Mouse (Mus musculus) urinary bladder, postnatal 36 days (tissue): Measurements from ENCODE around the gene Ehbp1.
A peak's percentile ranks its signal among the peaks of the same experiment; 100 is the strongest.

Source experiments
- DNase-seq, 2 experiments: peaks; one replicate each; pipeline ENCODE4 v3.0.0; 2022; ENCODE audit warnings: low spot score in 2 of 2, mixed read lengths in 1 of 2

The Ehbp1 gene

GRCm38 (mm10) chr11:22055908-22056307, 286.2 kb downstream of the Ehbp1 start:
- DNase-seq, result no peak

GRCm38 (mm10) chr11:22053034-22053668, 288.9 kb downstream of the Ehbp1 start:
- DNase-seq, result no peak

- DNase-seq, result peak; percentile 26 to 49
These were observed 291.2 kb downstream of the Ehbp1 start for GRCm38 (mm10) chr11:22050864-22051263.

- no peak for DNase-seq
These were observed 302.2 kb downstream of the Ehbp1 start for GRCm38 (mm10) chr11:22039854-22040426.

GRCm38 (mm10) chr11:22034564-22035105, 307.5 kb downstream of the Ehbp1 start:
- no peak for DNase-seq

DNA sequence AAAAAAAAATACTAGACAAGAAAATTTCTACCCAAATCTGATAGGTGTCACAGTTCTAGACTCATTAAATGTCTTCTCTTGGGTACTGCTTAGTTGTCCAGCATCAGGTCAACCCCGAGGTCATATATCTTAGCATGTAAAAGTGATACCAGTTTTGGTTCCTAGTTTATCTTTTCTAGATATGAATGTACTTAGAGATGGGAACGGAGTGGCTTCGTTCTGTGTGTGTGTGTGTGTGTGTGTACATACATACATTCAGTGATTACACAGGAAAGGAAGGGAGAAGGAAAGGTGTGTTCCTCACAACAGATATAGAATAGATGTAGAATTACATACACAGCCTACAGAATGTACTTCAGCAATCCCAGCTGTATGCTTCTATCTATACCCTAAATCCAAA, 308.5 kb downstream of the Ehbp1 start:
- DNase-seq, result no peak

GRCm38 (mm10) chr11:22020602-22021001, 321.5 kb downstream of the Ehbp1 start:
- DNase-seq, result no peak

DNA sequence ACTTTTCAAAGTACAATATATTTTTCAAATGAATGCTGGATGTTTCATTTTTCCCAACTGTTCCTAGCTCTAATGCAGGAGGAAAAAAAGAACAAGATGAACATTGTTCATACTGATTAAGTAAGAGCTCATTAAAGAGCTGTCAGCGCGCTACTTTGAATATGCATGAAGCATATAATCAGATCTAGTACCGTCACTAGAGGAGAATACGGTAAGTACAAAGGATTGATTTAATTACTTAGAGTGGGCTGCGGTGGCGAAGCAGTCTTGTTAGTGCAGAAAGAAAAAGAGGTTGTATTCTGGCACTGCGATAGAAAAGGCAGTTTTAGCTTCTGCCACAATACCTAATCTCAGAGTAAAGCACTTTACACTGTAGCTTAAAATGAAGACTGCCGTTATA, 324.6 kb downstream of the Ehbp1 start:
- no peak for DNase-seq

GRCm38 (mm10) chr11:22016341-22016740, 325.8 kb downstream of the Ehbp1 start:
- DNase-seq, result no peak

DNA sequence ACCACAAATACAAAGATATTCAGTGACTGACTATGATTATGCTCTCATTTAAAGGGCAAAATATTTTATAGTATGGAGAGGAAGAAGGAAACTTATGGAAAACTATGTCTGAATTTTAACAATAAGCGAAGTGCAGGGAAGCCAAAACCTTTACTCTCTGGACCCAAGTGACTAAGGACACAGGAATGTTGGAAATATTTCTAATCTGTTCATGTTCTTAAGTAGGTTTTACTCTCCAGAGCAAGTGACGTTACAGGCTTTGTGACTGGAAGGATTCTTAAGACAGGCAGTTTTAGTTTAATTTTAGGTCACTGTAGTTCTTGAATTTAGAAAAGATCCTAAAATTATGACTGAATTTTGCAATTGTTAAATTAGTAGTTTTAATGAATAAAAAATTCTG, 333.3 kb downstream of the Ehbp1 start:
- DNase-seq, result no peak

DNA sequence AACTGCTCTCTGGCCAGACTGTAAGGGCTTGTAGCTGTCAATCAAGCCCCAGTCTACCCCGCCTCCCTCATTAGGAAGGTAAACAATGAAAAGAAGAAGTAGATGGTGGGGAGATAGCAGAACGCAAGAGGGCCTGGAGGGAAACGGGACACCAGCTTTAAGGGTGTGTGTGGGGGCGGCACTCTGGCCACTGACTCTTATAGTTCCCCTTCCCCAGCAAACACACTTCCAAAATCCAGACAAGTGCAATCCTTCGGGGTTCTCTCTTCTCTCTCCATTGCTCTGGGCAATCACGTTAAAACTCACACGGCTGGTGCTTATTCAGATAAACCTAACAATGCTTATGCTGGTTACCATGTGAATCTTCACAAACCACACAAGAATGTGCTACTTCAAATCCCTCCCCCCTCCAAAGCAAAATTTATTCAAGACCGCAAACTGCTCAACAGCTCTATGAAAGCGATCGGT, 333.9 kb downstream of the Ehbp1 start:
- no peak for DNase-seq

DNA sequence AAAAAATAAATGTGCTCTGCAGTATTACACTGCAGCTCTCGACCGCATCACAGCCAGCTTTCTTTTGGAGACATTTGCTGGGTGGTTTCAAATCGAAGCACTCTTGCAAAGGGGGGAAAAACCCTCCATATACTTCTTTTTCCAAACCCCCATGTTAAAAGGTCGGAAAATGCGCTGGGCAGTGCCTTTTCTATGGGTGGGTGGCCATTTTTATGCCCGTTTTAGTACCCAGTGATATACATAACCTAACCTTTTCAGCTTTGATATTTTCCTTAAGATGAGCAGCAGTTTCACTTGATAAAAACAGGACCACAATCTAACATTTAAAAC, 334.3 kb downstream of the Ehbp1 start:
- no peak for DNase-seq

- DNase-seq, result peak in 1 of 2 experiments; percentile 6
These were observed 334.9 kb downstream of the Ehbp1 start for GRCm38 (mm10) chr11:22007088-22007780.

GRCm38 (mm10) chr11:22006471-22007087, 335.5 kb downstream of the Ehbp1 start:
- DNase-seq, result no peak

- no peak for DNase-seq
These were observed 336.7 kb downstream of the Ehbp1 start for GRCm38 (mm10) chr11:22005281-22005870.

DNA sequence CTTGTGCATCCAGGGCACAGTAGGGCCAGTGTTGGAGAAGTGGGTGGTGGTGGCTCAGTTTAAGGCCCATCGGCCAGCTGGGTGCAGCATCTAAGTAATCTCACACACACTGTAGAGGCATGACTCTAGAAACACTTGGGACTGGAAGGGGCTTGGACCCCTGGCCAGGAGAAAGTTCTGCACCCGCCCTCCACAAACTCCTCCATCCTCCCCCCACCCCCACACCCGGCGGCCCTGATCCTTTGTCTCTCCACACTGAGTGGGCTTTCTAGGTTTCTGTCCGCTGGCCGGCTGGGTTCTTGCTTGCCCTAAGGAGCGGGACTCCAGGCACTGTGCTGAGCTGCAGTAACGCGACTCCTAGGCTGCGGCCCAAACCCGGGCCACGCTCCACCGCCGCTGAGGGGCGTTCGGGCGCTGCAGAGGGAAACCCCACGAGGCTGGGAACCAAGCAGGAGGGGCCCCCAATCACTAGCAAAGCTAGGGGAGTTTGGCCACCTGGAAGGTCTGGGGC, 337.7 kb downstream of the Ehbp1 start:
- no peak for DNase-seq

DNA sequence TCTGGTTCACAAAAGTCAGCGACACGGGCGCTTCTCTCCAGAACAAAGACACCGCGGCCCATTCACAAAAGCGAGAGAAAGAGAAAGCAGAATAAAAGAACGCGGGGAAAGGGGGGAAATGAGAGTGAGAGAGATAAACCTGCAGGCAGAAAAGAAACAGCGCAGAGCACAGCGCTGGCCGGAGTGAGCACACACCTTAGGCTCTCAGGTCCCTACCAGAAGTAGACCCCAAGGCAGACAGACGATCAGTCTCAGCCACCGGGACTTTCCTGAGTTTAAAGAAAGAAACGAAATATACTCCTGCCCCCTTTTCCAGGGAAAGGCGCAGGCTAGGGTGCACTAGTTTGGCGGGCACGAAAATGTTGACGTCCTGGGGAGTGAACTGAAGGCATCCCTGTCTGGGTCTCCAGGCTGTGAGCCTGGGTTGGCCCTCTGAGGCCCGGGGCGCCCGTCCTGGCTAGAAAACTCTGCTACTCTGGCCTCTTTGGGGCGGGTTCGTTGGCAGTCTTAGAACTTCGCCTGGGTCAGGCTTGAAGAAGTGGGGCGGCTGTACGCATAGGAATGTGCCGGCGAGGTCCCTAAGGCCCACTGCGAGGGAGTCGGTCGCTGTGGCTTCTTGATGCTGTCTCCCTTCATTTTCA, 338.6 kb downstream of the Ehbp1 start:
- DNase-seq, result peak; percentile 9 to 12

GRCm38 (mm10) chr11:22002783-22003340, 339.2 kb downstream of the Ehbp1 start, which contains the start of gene Otx1:
Gene Otx1 (minus strand): TSS chr11:22002897.
- peak; percentile 3 to 14 for DNase-seq

GRCm38 (mm10) chr11:22002062-22002782, 339.9 kb downstream of the Ehbp1 start:
- DNase-seq, result peak in 1 of 2 experiments; percentile 8
